Mouse (Mus musculus) CH12.LX (cell line): Measurements from ENCODE around the gene Rhobtb1. TPM values are rescaled to one million over a fixed set of nuclear protein-coding genes. Genes with fewer than 3 reads are reported as not detected.

Experiments
- DNase-seq: peaks from one replicate; pipeline ENCODE4 v3.0.0-alpha.2; 2013; ENCODE audit errors: extremely low read depth
- H3K27ac ChIP-seq: 2 replicates; pipeline ENCODE4 v1.5.1; 2012; ENCODE audit warnings: low read depth, mild to moderate bottlenecking, control low read depth, moderate library complexity; ENCODE audit not compliant: insufficient read depth
- H3K27me3 ChIP-seq: replicated peaks from 2 replicates; pipeline ENCODE3; 2012; ENCODE audit warnings: inconsistent platforms
- H3K36me3 ChIP-seq, 2 experiments: replicated peaks in 1 of 2; 2 replicates each; pipeline versions ENCODE3 to v1.6.1; 2012; ENCODE audit warnings: inconsistent platforms in 1 of 2, low read length in 1 of 2, mild to moderate bottlenecking in 1 of 2, mixed read lengths in 1 of 2, moderate library complexity in 1 of 2; ENCODE audit not compliant: control insufficient read depth in 1 of 2, insufficient read depth in 1 of 2
- H3K4me1 ChIP-seq, 2 experiments: 2 replicates each; pipeline ENCODE4 v1.6.1; 2012; ENCODE audit warnings: inconsistent platforms in 1 of 2, moderate library complexity in 1 of 2; ENCODE audit not compliant: insufficient read depth in 2 of 2, control insufficient read depth in 1 of 2
- H3K4me2 ChIP-seq: 2 replicates; pipeline ENCODE4 v1.6.1; 2012; ENCODE audit warnings: low read depth, mild to moderate bottlenecking, control low read depth; ENCODE audit not compliant: poor library complexity, insufficient read depth, severe bottlenecking
- H3K4me3 ChIP-seq, 3 experiments: fragments of 150-350 bp in 1 of 3; sonication (generic) in 1 of 3; replicated peaks in 1 of 3; 2 replicates each; pipeline versions ENCODE3 to v1.5.1; 2011 to 2012; ENCODE audit warnings: low read depth in 2 of 3, low read length in 2 of 3, mild to moderate bottlenecking in 2 of 3, moderate library complexity in 2 of 3, control low read depth in 1 of 3, improper control_type of control experiment in 1 of 3, inconsistent platforms in 1 of 3, mixed read lengths in 1 of 3; ENCODE audit not compliant: poor library complexity in 1 of 3
- H3K79me2 ChIP-seq: replicated peaks from 2 replicates; pipeline ENCODE4 v1.6.1; 2012; ENCODE audit warnings: mild to moderate bottlenecking, moderate library complexity; ENCODE audit not compliant: control insufficient read depth, poor library complexity, insufficient read depth, severe bottlenecking; ENCODE audit errors: extremely low read depth
- H3K9ac ChIP-seq: 2 replicates; pipeline ENCODE4 v1.6.1; 2012; ENCODE audit warnings: low read depth, mild to moderate bottlenecking, control low read depth, moderate library complexity; ENCODE audit not compliant: insufficient read depth
- H3K9me3 ChIP-seq: replicated peaks from 2 replicates; pipeline ENCODE3; 2012; ENCODE audit warnings: low read length, inconsistent platforms, mixed read lengths
- CHD1 ChIP-seq: IDR thresholded peaks from 2 replicates; pipeline ENCODE4 v1.6.1; 2012; ENCODE audit warnings: low read depth, low read length, improper control_type of control experiment, inconsistent platforms
- CHD2 ChIP-seq: IDR thresholded peaks from 2 replicates; pipeline ENCODE4 v1.6.1; 2011; ENCODE audit warnings: low read length, improper control_type of control experiment
- CTCF ChIP-seq, 2 experiments: IDR thresholded peaks in 1 of 2; conservative IDR thresholded peaks in 1 of 2; 2 replicates each; pipeline ENCODE4 v1.5.1; 2011 to 2012; ENCODE audit warnings: low read depth in 2 of 2, low read length in 2 of 2, improper control_type of control experiment in 1 of 2, inconsistent platforms in 1 of 2, mild to moderate bottlenecking in 1 of 2, moderate library complexity in 1 of 2
- E2F4 ChIP-seq: IDR thresholded peaks from 2 replicates; pipeline ENCODE4 v1.6.1; 2011; ENCODE audit warnings: low read depth, low read length, improper control_type of control experiment; ENCODE audit not compliant: insufficient replicate concordance
- ELF1 ChIP-seq: IDR thresholded peaks from 2 replicates; pipeline ENCODE4 v1.6.1; 2014; ENCODE audit warnings: low read depth, mild to moderate bottlenecking, inconsistent platforms, low read length, improper control_type of control experiment
- ETS1 ChIP-seq: conservative IDR thresholded peaks from 2 replicates; pipeline ENCODE4 v1.6.1; 2012; ENCODE audit warnings: low read depth, mild to moderate bottlenecking, inconsistent platforms, low read length, improper control_type of control experiment, moderate library complexity
- HCFC1 ChIP-seq: IDR thresholded peaks from 2 replicates; pipeline ENCODE4 v1.6.1; 2012; ENCODE audit warnings: low read depth, mild to moderate bottlenecking, inconsistent platforms, low read length, improper control_type of control experiment
- IRF4 ChIP-seq: IDR thresholded peaks from 2 replicates; pipeline ENCODE4 v1.6.1; 2014; ENCODE audit warnings: low read depth, mild to moderate bottlenecking, inconsistent platforms, low read length, improper control_type of control experiment
- JUND ChIP-seq: conservative IDR thresholded peaks from 2 replicates; pipeline ENCODE4 v1.6.1; 2011; ENCODE audit warnings: low read depth, low read length, improper control_type of control experiment
- MAFK ChIP-seq: IDR thresholded peaks from 2 replicates; pipeline ENCODE4 v1.6.1; 2011; ENCODE audit warnings: low read length, improper control_type of control experiment; ENCODE audit not compliant: insufficient replicate concordance
- MAZ ChIP-seq: IDR thresholded peaks from 2 replicates; pipeline ENCODE4 v1.6.1; 2012; ENCODE audit warnings: low read depth, mild to moderate bottlenecking, inconsistent platforms, low read length, improper control_type of control experiment, moderate library complexity
- MEF2A ChIP-seq: IDR thresholded peaks from 2 replicates; pipeline ENCODE4 v1.6.1; 2014; ENCODE audit warnings: low read depth, mild to moderate bottlenecking, inconsistent platforms, low read length, improper control_type of control experiment, borderline replicate concordance
- MYC ChIP-seq: IDR thresholded peaks from 2 replicates; pipeline ENCODE4 v1.6.1; 2011; ENCODE audit warnings: low read depth, mild to moderate bottlenecking, improper control_type of control experiment, low read length
- POLR2A ChIP-seq: IDR thresholded peaks from 2 replicates; pipeline ENCODE4 v1.6.1; 2011; ENCODE audit warnings: low read depth, mild to moderate bottlenecking, improper control_type of control experiment, low read length
- SIN3A ChIP-seq: IDR thresholded peaks from 2 replicates; pipeline ENCODE4 v1.6.1; 2012; ENCODE audit warnings: low read length, improper control_type of control experiment, inconsistent platforms
- TBP ChIP-seq: conservative IDR thresholded peaks from 2 replicates; pipeline ENCODE4 v1.6.1; 2011; ENCODE audit warnings: low read depth, low read length, improper control_type of control experiment
- UBTF ChIP-seq: IDR thresholded peaks from 2 replicates; pipeline ENCODE4 v1.6.1; 2012; ENCODE audit warnings: low read depth, mild to moderate bottlenecking, inconsistent platforms, low read length, improper control_type of control experiment, moderate library complexity
- ZC3H11A ChIP-seq: IDR thresholded peaks from 2 replicates; pipeline ENCODE4 v1.6.1; 2012; ENCODE audit warnings: low read depth, mild to moderate bottlenecking, inconsistent platforms, low read length, improper control_type of control experiment
- ZKSCAN1 ChIP-seq: IDR thresholded peaks from 2 replicates; pipeline ENCODE4 v1.6.1; 2012; ENCODE audit warnings: low read depth, inconsistent platforms, low read length, improper control_type of control experiment, borderline replicate concordance
- ZNF384 ChIP-seq: IDR thresholded peaks from 2 replicates; pipeline ENCODE4 v1.6.1; 2012; ENCODE audit warnings: low read depth, low read length, improper control_type of control experiment, inconsistent platforms
- dilution Hi-C: fragments of 300-500 bp; cut with MboI; formaldehyde crosslinking; loops from 2 replicates; pipeline ENCODE4 v1.14.3; 2020; ENCODE audit warnings: low sequenced_read_pairs; ENCODE audit not compliant: extremely low pct_unique_long_range_greater_than_20kb, extremely low pct_ligation_motif_present
- in situ Hi-C: fragments of 300-500 bp; cut with MboI; formaldehyde crosslinking; loops from 3 replicates; pipeline ENCODE4 v1.14.3; 2019; ENCODE audit warnings: low sequenced_read_pairs, low pct_ligation_motif_present, low pct_unique_long_range_greater_than_20kb, mixed read lengths
- polyA plus RNA-seq: library from polyadenylated mRNA; unstranded; fragments of >175 nt; gene quantifications from 2 replicates; pipeline ENCODE4 v1.2.1, GENCODE M21; 2012; ENCODE audit warnings: low read depth; ENCODE audit not compliant: insufficient read length
- total RNA-seq, 2 experiments: library from RNA; depleted of rRNA; stranded (reverse); fragments of 300-350 nt in 1 of 2; fragments of >200 nt in 1 of 2; gene quantifications; 2 replicates each; pipeline ENCODE4 v1.2.3; 2012 to 2014

The Rhobtb1 gene
- total and polyA plus RNA-seq, 3 experiments, result 3.1 to 12.2 (median 3.4) TPM

DNA sequence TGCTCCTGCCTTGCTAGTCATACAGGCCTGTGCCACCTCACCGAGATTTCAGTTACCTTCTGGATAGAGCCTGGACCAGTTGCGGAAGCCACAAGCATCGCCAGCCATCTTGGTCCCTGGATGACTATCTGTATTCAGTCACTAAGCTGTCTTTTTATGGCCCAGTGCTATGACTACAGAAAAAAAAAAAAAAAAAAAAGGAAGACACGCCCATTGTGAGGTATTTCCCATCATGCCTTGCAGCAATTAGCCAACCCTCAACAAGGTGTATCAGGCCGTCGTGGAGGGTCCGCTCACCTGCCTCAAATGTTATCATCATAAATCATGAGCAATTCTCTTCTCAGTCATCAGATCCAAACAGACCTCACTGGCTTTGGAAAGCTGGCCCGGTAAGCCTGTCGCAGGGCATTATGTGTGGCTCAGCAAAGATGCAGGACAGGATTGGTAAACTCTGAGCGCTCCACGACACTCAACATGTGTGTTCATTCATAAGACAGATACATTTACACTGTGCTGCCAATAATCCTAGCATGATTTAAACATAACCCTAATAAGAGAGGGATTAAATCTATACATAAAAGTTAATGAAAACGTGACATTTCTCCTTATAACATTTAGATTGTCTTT, 176.9 kb downstream of the Rhobtb1 start:
- no peak overlapping the region for H3K4me2 ChIP-seq
- in situ Hi-C loops (no loop called here), dilution Hi-C loops (no loop called here)
- no peak overlapping the region for H3K27ac ChIP-seq
- H3K79me2 ChIP-seq, result no peaks in the 10 kb centered on the region
- no peak overlapping the region for H3K4me3 ChIP-seq
- H3K27me3 ChIP-seq, result no peaks in the 10 kb centered on the region
- H3K36me3 ChIP-seq, result peaks cover 0 to 7% of the 10 kb centered on the region in 2 experiments
- no peaks in the 10 kb centered on the region for H3K9me3 ChIP-seq
- H3K4me1 ChIP-seq, result no peaks in the 10 kb centered on the region
- no peak for DNase-seq
- no peak overlapping the region for H3K9ac ChIP-seq
- TF ChIP-seq ZNF384, result peak; percentile 35; the same call in 1 of the 2 replicates
- no peak for TF ChIP-seq ETS1

DNA sequence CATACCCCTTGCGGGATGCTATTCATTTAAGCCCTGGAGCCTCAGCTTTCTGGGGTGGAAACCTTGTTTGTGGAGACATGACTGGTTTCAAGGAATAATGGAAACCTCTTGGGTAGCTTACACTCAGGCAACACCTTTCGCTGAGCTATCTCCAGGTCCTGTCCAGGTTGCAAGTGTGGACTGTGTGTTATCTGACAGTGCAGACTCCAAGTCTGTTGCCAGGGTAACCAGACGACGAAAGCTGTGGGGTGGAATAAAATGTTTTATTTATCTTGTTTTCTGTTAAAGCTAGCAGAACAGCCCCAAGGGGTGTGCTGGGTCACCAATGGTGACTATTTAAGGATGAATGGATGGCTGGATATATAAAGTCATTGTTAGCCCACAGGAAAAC, 177.4 kb downstream of the Rhobtb1 start:
- Histone ChIP-seq H3K79me2 (no peaks in the 10 kb centered on the region), H3K4me3 (no peak overlapping the region), H3K4me2 (no peak overlapping the region), H3K9me3 (no peaks in the 10 kb centered on the region), H3K27ac (no peak overlapping the region), H3K27me3 (no peaks in the 10 kb centered on the region), H3K9ac (no peak overlapping the region), H3K4me1 (no peaks in the 10 kb centered on the region), H3K36me3 (peaks cover 0 to 12% of the 10 kb centered on the region in 2 experiments)
- TF ChIP-seq ELF1 (no peak), MEF2A (no peak), ZC3H11A (no peak), ETS1 (no peak), SIN3A (no peak), MAZ (no peak), TBP (no peak), MAFK (no peak), POLR2A (no peak), UBTF (no peak), E2F4 (no peak), CHD2 (no peak), IRF4 (no peak), HCFC1 (no peak), ZKSCAN1 (no peak), CTCF (conservative IDR thresholded peaks at IDR 0.05 in 1 of 2, IDR thresholded peaks at IDR 0.05 in 1 of 2; ENCODE audit: low read depth in 2 of 2, low read length in 2 of 2) (no peak), CHD1 (no peak), JUND (no peak), MYC (no peak)
- DNase-seq, result no peak
- dilution Hi-C loops, result no loop called here
- in situ Hi-C loops, result no loop called here
